Mouse (Mus musculus): Measurements from ENCODE around the gene Tmem167. TPM values are rescaled to one million over a fixed set of nuclear protein-coding genes. Genes with fewer than 3 reads are reported as not detected.

The Tmem167 gene
- polyA plus RNA-seq, 1 experiment from 2014 or later = 48.7 TPM

GRCm38 (mm10) chr13:90143245-90143644 lies 54.3 kb downstream of the Tmem167 start:
- ATAC-seq (ENCODE audit: low FRiP score, low TSS enrichment) = no peak
- H3K27ac ChIP-seq (replicated peaks) = no peak overlapping the region
- H3K36me3 ChIP-seq (ENCODE audit: control insufficient read depth, insufficient read depth, low read length) = no peaks in the 10 kb centered on the region
- no peak overlapping the region for H3K4me3 ChIP-seq (ENCODE audit: low read depth, low read length)
- no peak overlapping the region for H3K4me2 ChIP-seq (replicated peaks; ENCODE audit: low read depth)
- TF ChIP-seq CTCF (IDR thresholded peaks at IDR 0.05; ENCODE audit: low read depth) (no peak), EP300 (optimal IDR thresholded peaks at IDR 0.05) (no peak)
- no peaks in the 10 kb centered on the region for H3K27me3 ChIP-seq (ENCODE audit: control insufficient read depth, insufficient read depth, low read length)
- H3K4me1 ChIP-seq (replicated peaks; ENCODE audit: control insufficient read depth, insufficient read depth) = no peaks in the 10 kb centered on the region
- WGBS = 50% methylated on average over 4 of the region's 4 CpGs
- DNase-seq (ENCODE audit: low spot score) = no peak
- H3K9me3 ChIP-seq (ENCODE audit: control insufficient read depth, low read length) = no peaks in the 10 kb centered on the region
- no peak overlapping the region for H3K9ac ChIP-seq (ENCODE audit: low read length)

GRCm38 (mm10) chr13:90151881-90152280 lies 63.0 kb downstream of the Tmem167 start:
- Histone ChIP-seq H3K9ac (ENCODE audit: low read length) (no peak overlapping the region), H3K9me3 (ENCODE audit: control insufficient read depth, low read length) (no peaks in the 10 kb centered on the region), H3K27me3 (ENCODE audit: control insufficient read depth, insufficient read depth, low read length) (no peaks in the 10 kb centered on the region), H3K4me3 (ENCODE audit: low read depth, low read length) (no peak overlapping the region), H3K4me1 (replicated peaks; ENCODE audit: control insufficient read depth, insufficient read depth) (no peaks in the 10 kb centered on the region), H3K36me3 (ENCODE audit: control insufficient read depth, insufficient read depth, low read length) (no peaks in the 10 kb centered on the region), H3K4me2 (replicated peaks; ENCODE audit: low read depth) (no peak overlapping the region), H3K27ac (replicated peaks) (no peak overlapping the region)
- DNase-seq (ENCODE audit: low spot score) = no peak
- TF ChIP-seq EP300 (optimal IDR thresholded peaks at IDR 0.05) (no peak), CTCF (IDR thresholded peaks at IDR 0.05; ENCODE audit: low read depth) (no peak)
- no peak for ATAC-seq (ENCODE audit: low FRiP score, low TSS enrichment)

- no peak overlapping the region for H3K4me2 ChIP-seq (replicated peaks; ENCODE audit: low read depth)
- H3K36me3 ChIP-seq (ENCODE audit: control insufficient read depth, insufficient read depth, low read length) = no peaks in the 10 kb centered on the region
- no peak for TF ChIP-seq CTCF (IDR thresholded peaks at IDR 0.05; ENCODE audit: low read depth)
- no peak for TF ChIP-seq EP300 (optimal IDR thresholded peaks at IDR 0.05)
- DNase-seq (ENCODE audit: low spot score) = no peak
- H3K27ac ChIP-seq (replicated peaks) = no peak overlapping the region
- no peak overlapping the region for H3K4me3 ChIP-seq (ENCODE audit: low read depth, low read length)
- WGBS = 47% methylated on average over 7 of the region's 7 CpGs
- ATAC-seq (ENCODE audit: low FRiP score, low TSS enrichment) = no peak
- H3K27me3 ChIP-seq (ENCODE audit: control insufficient read depth, insufficient read depth, low read length) = no peaks in the 10 kb centered on the region
- no peaks in the 10 kb centered on the region for H3K4me1 ChIP-seq (replicated peaks; ENCODE audit: control insufficient read depth, insufficient read depth)
- H3K9me3 ChIP-seq (ENCODE audit: control insufficient read depth, low read length) = no peaks in the 10 kb centered on the region
- no peak overlapping the region for H3K9ac ChIP-seq (ENCODE audit: low read length)
Observed at GRCm38 (mm10) chr13:90152536-90153273, 63.8 kb downstream of the Tmem167 start.

GRCm38 (mm10) chr13:90164147-90164546 lies 75.2 kb downstream of the Tmem167 start:
- Histone ChIP-seq H3K36me3 (ENCODE audit: control insufficient read depth, insufficient read depth, low read length) (no peaks in the 10 kb centered on the region), H3K27ac (replicated peaks) (no peak overlapping the region), H3K4me3 (ENCODE audit: low read depth, low read length) (no peak overlapping the region), H3K9me3 (ENCODE audit: control insufficient read depth, low read length) (no peaks in the 10 kb centered on the region), H3K27me3 (ENCODE audit: control insufficient read depth, insufficient read depth, low read length) (no peaks in the 10 kb centered on the region), H3K4me1 (replicated peaks; ENCODE audit: control insufficient read depth, insufficient read depth) (no peaks in the 10 kb centered on the region), H3K4me2 (replicated peaks; ENCODE audit: low read depth) (no peak overlapping the region), H3K9ac (ENCODE audit: low read length) (no peak overlapping the region)
- no peak for TF ChIP-seq EP300 (optimal IDR thresholded peaks at IDR 0.05)
- TF ChIP-seq CTCF (IDR thresholded peaks at IDR 0.05; ENCODE audit: low read depth) = no peak
- no peak for DNase-seq (ENCODE audit: low spot score)
- no peak for ATAC-seq (ENCODE audit: low FRiP score, low TSS enrichment)
- 85% methylated on average over 2 of the region's 2 CpGs for WGBS

- Histone ChIP-seq H3K4me2 (replicated peaks; ENCODE audit: low read depth) (no peak overlapping the region), H3K4me1 (replicated peaks; ENCODE audit: control insufficient read depth, insufficient read depth) (no peaks in the 10 kb centered on the region), H3K27me3 (ENCODE audit: control insufficient read depth, insufficient read depth, low read length) (no peaks in the 10 kb centered on the region), H3K27ac (replicated peaks) (no peak overlapping the region), H3K9ac (ENCODE audit: low read length) (no peak overlapping the region), H3K9me3 (ENCODE audit: control insufficient read depth, low read length) (no peaks in the 10 kb centered on the region), H3K36me3 (ENCODE audit: control insufficient read depth, insufficient read depth, low read length) (no peaks in the 10 kb centered on the region), H3K4me3 (ENCODE audit: low read depth, low read length) (no peak overlapping the region)
- DNase-seq (ENCODE audit: low spot score) = no peak
- no peak for ATAC-seq (ENCODE audit: low FRiP score, low TSS enrichment)
- 55% methylated on average over 3 of the region's 3 CpGs for WGBS
- TF ChIP-seq EP300 (optimal IDR thresholded peaks at IDR 0.05) = no peak
- TF ChIP-seq CTCF (IDR thresholded peaks at IDR 0.05; ENCODE audit: low read depth) = no peak
Observed at GRCm38 (mm10) chr13:90167044-90167443, 78.1 kb downstream of the Tmem167 start.

GRCm38 (mm10) chr13:90170100-90170781 lies 81.3 kb downstream of the Tmem167 start:
- WGBS = 48% methylated on average over 4 of the region's 4 CpGs
- ATAC-seq (ENCODE audit: low FRiP score, low TSS enrichment) = no peak
- Histone ChIP-seq H3K4me1 (replicated peaks; ENCODE audit: control insufficient read depth, insufficient read depth) (no peaks in the 10 kb centered on the region), H3K9ac (ENCODE audit: low read length) (no peak overlapping the region), H3K27me3 (ENCODE audit: control insufficient read depth, insufficient read depth, low read length) (no peaks in the 10 kb centered on the region), H3K36me3 (ENCODE audit: control insufficient read depth, insufficient read depth, low read length) (no peaks in the 10 kb centered on the region), H3K27ac (replicated peaks) (no peak overlapping the region), H3K9me3 (ENCODE audit: control insufficient read depth, low read length) (no peaks in the 10 kb centered on the region), H3K4me3 (ENCODE audit: low read depth, low read length) (no peak overlapping the region), H3K4me2 (replicated peaks; ENCODE audit: low read depth) (no peak overlapping the region)
- DNase-seq (ENCODE audit: low spot score) = no peak
- TF ChIP-seq CTCF (IDR thresholded peaks at IDR 0.05; ENCODE audit: low read depth) = no peak
- TF ChIP-seq EP300 (optimal IDR thresholded peaks at IDR 0.05) = no peak

Data from stomach, postnatal 0 days (tissue).